In genomic region chr17:48280943-48281738, GRCm38 (mm10) we compare ENCODE assay signal across 9 mouse cellular contexts. TPM values are rescaled to one million over a fixed set of nuclear protein-coding genes. Genes with fewer than 3 reads are reported as not detected.
DNase-seq lines count a peak whose midpoint lies in the region; ATAC-seq and TF ChIP-seq lines count a peak whose summit lies in the region.
"Had no signal": no experiment of that assay in that cellular context is flagged by ENCODE, and none has a peak within 500 bp of the region (broad histone marks: within the 10 kb centered on the region; RNA-seq: fewer than 3 reads in every experiment).

No protein-coding gene starts in this region.

- intact Hi-C loops in heart, postnatal 36 days (cut with DNase I): no loop called here
- intact Hi-C loops in gastrocnemius, postnatal 36 days (cut with DNase I): no loop called here

- H3K36me3 ChIP-seq in heart, embryonic 13.5 days: no peaks in the 10 kb centered on the region
- H3K36me3 ChIP-seq in hindbrain, embryonic 16.5 days (ENCODE audit: control insufficient read depth, insufficient read depth, low read length): no peaks in the 10 kb centered on the region
- H3K36me3 ChIP-seq in midbrain, embryonic 13.5 days: no peaks in the 10 kb centered on the region

- peak overlapping the region; percentile 67 for H3K4me2 ChIP-seq in heart, embryonic 13.5 days
- H3K4me2 ChIP-seq in hindbrain, embryonic 16.5 days (ENCODE audit: low read length): peak overlapping the region; percentile 58
- peak overlapping the region; percentile 54 for H3K4me2 ChIP-seq in midbrain, embryonic 13.5 days (replicated peaks)

- WGBS in heart, embryonic 13.5 days: 29% methylated on average over 18 of the region's 18 CpGs
- 25% methylated on average over 18 of the region's 18 CpGs for WGBS in bone marrow, adult 2 months
- WGBS in hindbrain, embryonic 16.5 days: 28% methylated on average over 18 of the region's 18 CpGs
- 28% methylated on average over 18 of the region's 18 CpGs for WGBS in midbrain, embryonic 13.5 days

- no peak for TF ChIP-seq CTCF in bone marrow, adult 2 months (IDR thresholded peaks at IDR 0.05; ENCODE audit: control insufficient read depth, insufficient read depth, low read length)

- H3K9me3 ChIP-seq in heart, embryonic 13.5 days: no peaks in the 10 kb centered on the region
- no peaks in the 10 kb centered on the region for H3K9me3 ChIP-seq in hindbrain, embryonic 16.5 days (ENCODE audit: control insufficient read depth, low read length)
- no peaks in the 10 kb centered on the region for H3K9me3 ChIP-seq in midbrain, embryonic 13.5 days

- TF ChIP-seq POLR2A in bone marrow, adult 2 months (IDR thresholded peaks at IDR 0.05; ENCODE audit: borderline replicate concordance, control insufficient read depth, low read depth, low read length): no peak

- peak overlapping the region; percentile 73 for H3K9ac ChIP-seq in heart, embryonic 13.5 days
- peak overlapping the region; percentile 42; the same call in 1 of the 2 replicates for H3K9ac ChIP-seq in hindbrain, embryonic 16.5 days (ENCODE audit: low read depth, low read length)
- H3K9ac ChIP-seq in midbrain, embryonic 13.5 days (replicated peaks): peak overlapping the region; percentile 52

- H3K4me1 ChIP-seq in heart, embryonic 13.5 days: peaks cover 11% of the 10 kb centered on the region
- H3K4me1 ChIP-seq in bone marrow, adult 2 months (ENCODE audit: control insufficient read depth, insufficient read depth, low read length): peaks cover 3% of the 10 kb centered on the region; the same call in 1 of the 2 replicates
- no peaks in the 10 kb centered on the region; the same call in 1 of the 2 replicates for H3K4me1 ChIP-seq in hindbrain, embryonic 16.5 days (ENCODE audit: control insufficient read depth, insufficient read depth, low read depth, low read length)
- peaks cover 14% of the 10 kb centered on the region for H3K4me1 ChIP-seq in midbrain, embryonic 13.5 days (replicated peaks)

- H3K27me3 ChIP-seq in heart, embryonic 13.5 days (replicated peaks): no peaks in the 10 kb centered on the region
- H3K27me3 ChIP-seq in hindbrain, embryonic 16.5 days (replicated peaks; ENCODE audit: control insufficient read depth, insufficient read depth, low read length): no peaks in the 10 kb centered on the region
- H3K27me3 ChIP-seq in midbrain, embryonic 13.5 days: no peaks in the 10 kb centered on the region
- H3K27me3 ChIP-seq: CH12.LX had no signal

- peak overlapping the region; percentile 43 for H3K4me3 ChIP-seq in heart, embryonic 13.5 days
- H3K4me3 ChIP-seq in bone marrow, adult 2 months (replicated peaks; ENCODE audit: control insufficient read depth, low read depth, low read length): peak overlapping the region; percentile 32
- peak overlapping the region; percentile 32 for H3K4me3 ChIP-seq in hindbrain, embryonic 16.5 days (ENCODE audit: low read length)
- peak overlapping the region; percentile 33 for H3K4me3 ChIP-seq in midbrain, embryonic 13.5 days (replicated peaks)

- DNase-seq in heart, postnatal 36 days: no peak
- DNase-seq in urinary bladder, postnatal 25 days (ENCODE audit: low spot score): no peak
- DNase-seq in gastrocnemius, postnatal 36 days: no peak
- no peak for DNase-seq in ovary, postnatal 36 days (ENCODE audit: low spot score)

- 0 out of 2 replicates have a peak, but pooled peaks have one; percentile 14 for ATAC-seq in heart, embryonic 13.5 days (ENCODE audit: extremely low read depth, insufficient number of reproducible peaks, low FRiP score, low TSS enrichment)
- peak; percentile 37; the same call in 1 of the 2 replicates for ATAC-seq in hindbrain, embryonic 16.5 days
- peak; percentile 79 for ATAC-seq in midbrain, embryonic 13.5 days

- H3K27ac ChIP-seq in heart, embryonic 13.5 days (replicated peaks): no peak overlapping the region
- no peak overlapping the region for H3K27ac ChIP-seq in bone marrow, adult 2 months (ENCODE audit: control insufficient read depth, insufficient read depth, low read depth, low read length, poor library complexity)
- H3K27ac ChIP-seq in hindbrain, embryonic 16.5 days (ENCODE audit: low read depth, low read length): no peak overlapping the region
- no peak overlapping the region for H3K27ac ChIP-seq in midbrain, embryonic 13.5 days

RNA-seq across cellular contexts. Expression of gene Treml4, which starts 17.0 kb away (rescaled TPM):
- polyA plus RNA-seq in heart, embryonic 13.5 days (2015; fragmentation: Nextera tagmentation; extraction: Ambion mirVana): 0.22 and 0.59 TPM in 2 replicates
- total RNA-seq in heart, postnatal 36 days (2021): under 1 TPM in 1 of 2 experiments, not detected in 1; 0.19 TPM
- 5.4 and 21.2 TPM in 2 replicates for polyA plus RNA-seq in bone marrow, adult 2 months (2011; ENCODE audit: insufficient read depth, insufficient read length, low replicate concordance, missing spikeins)
- polyA plus RNA-seq in hindbrain, embryonic 16.5 days (2015; fragmentation: Nextera tagmentation; extraction: Ambion mirVana): 0.17 and 0.59 TPM in 2 replicates
- polyA plus RNA-seq in midbrain, embryonic 13.5 days (2015; fragmentation: Nextera tagmentation; extraction: Ambion mirVana): 0.20 and 0.30 TPM in 2 replicates
- not detected for total RNA-seq in gastrocnemius, postnatal 36 days (2021)

RNA-seq across cellular contexts. Expression of gene Treml2, which starts 18.2 kb away (rescaled TPM):
- polyA plus RNA-seq in heart, embryonic 13.5 days (2015; fragmentation: Nextera tagmentation; extraction: Ambion mirVana): 0.37 and 0.52 TPM in 2 replicates
- total RNA-seq in heart, postnatal 36 days (2021): under 1 TPM; 0.58 to 0.62 TPM
- polyA plus RNA-seq in bone marrow, adult 2 months (2011; ENCODE audit: insufficient read depth, insufficient read length, low replicate concordance, missing spikeins): 56.4 and 152 TPM in 2 replicates
- polyA plus RNA-seq in hindbrain, embryonic 16.5 days (2015; fragmentation: Nextera tagmentation; extraction: Ambion mirVana): 0.27 TPM in 1 of 2 replicates, not detected in the other
- polyA plus RNA-seq in midbrain, embryonic 13.5 days (2015; fragmentation: Nextera tagmentation; extraction: Ambion mirVana): 0.08 TPM in 1 of 2 replicates, not detected in the other
- under 1 TPM in 1 of 2 experiments, not detected in 1; 0.05 TPM for total RNA-seq in gastrocnemius, postnatal 36 days (2021)

RNA-seq across cellular contexts. Expression of gene Trem3, which starts 33.6 kb away (rescaled TPM):
- polyA plus RNA-seq in heart, embryonic 13.5 days (2015; fragmentation: Nextera tagmentation; extraction: Ambion mirVana): not detected in 2 replicates
- not detected for total RNA-seq in heart, postnatal 36 days (2021)
- polyA plus RNA-seq in bone marrow, adult 2 months (2011; ENCODE audit: insufficient read depth, insufficient read length, low replicate concordance, missing spikeins): 18.5 and 53.5 TPM in 2 replicates
- not detected in 2 replicates for polyA plus RNA-seq in hindbrain, embryonic 16.5 days (2015; fragmentation: Nextera tagmentation; extraction: Ambion mirVana)
- not detected in 2 replicates for polyA plus RNA-seq in midbrain, embryonic 13.5 days (2015; fragmentation: Nextera tagmentation; extraction: Ambion mirVana)
- not detected for total RNA-seq in gastrocnemius, postnatal 36 days (2021)
- total RNA-seq: CH12.LX had no signal

RNA-seq across cellular contexts. Expression of gene B430306N03Rik, which starts 34.8 kb away (rescaled TPM):
- polyA plus RNA-seq in heart, embryonic 13.5 days (2015; fragmentation: Nextera tagmentation; extraction: Ambion mirVana): 0.17 and 0.24 TPM in 2 replicates
- under 1 TPM; 0.17 to 0.41 TPM for total RNA-seq in heart, postnatal 36 days (2021)
- 14.0 and 32.4 TPM in 2 replicates for polyA plus RNA-seq in bone marrow, adult 2 months (2011; ENCODE audit: insufficient read depth, insufficient read length, low replicate concordance, missing spikeins)
- 0.06 and 0.14 TPM in 2 replicates for polyA plus RNA-seq in hindbrain, embryonic 16.5 days (2015; fragmentation: Nextera tagmentation; extraction: Ambion mirVana)
- 0.13 TPM in 1 of 2 replicates, not detected in the other for polyA plus RNA-seq in midbrain, embryonic 13.5 days (2015; fragmentation: Nextera tagmentation; extraction: Ambion mirVana)
- under 1 TPM in 1 of 2 experiments, not detected in 1; 0.07 TPM for total RNA-seq in gastrocnemius, postnatal 36 days (2021)

RNA-seq across cellular contexts. Expression of gene Trem1, which starts 48.6 kb away (rescaled TPM):
- polyA plus RNA-seq in heart, embryonic 13.5 days (2015; fragmentation: Nextera tagmentation; extraction: Ambion mirVana): 0.05 and 0.13 TPM in 2 replicates
- not detected for total RNA-seq in heart, postnatal 36 days (2021)
- polyA plus RNA-seq in bone marrow, adult 2 months (2011; ENCODE audit: insufficient read depth, insufficient read length, low replicate concordance, missing spikeins): 3.8 and 11.7 TPM in 2 replicates
- polyA plus RNA-seq in hindbrain, embryonic 16.5 days (2015; fragmentation: Nextera tagmentation; extraction: Ambion mirVana): not detected in 2 replicates
- not detected in 2 replicates for polyA plus RNA-seq in midbrain, embryonic 13.5 days (2015; fragmentation: Nextera tagmentation; extraction: Ambion mirVana)
- total RNA-seq in gastrocnemius, postnatal 36 days (2021): not detected

Comparison
In these comparisons a context has a peak if more than half of its experiments do, and no peak if none do; other contexts are left out.
1. ATAC-seq: peak in every context shown above with its lines; median percentile 79 in midbrain, embryonic 13.5 days; 37 in hindbrain, embryonic 16.5 days; 14 in heart, embryonic 13.5 days.
2. RNA of gene Treml2, which starts 18.2 kb away (polyA plus RNA-seq): 56.4 to 152 TPM in bone marrow, adult 2 months; 0.37 to 0.52 TPM in heart, embryonic 13.5 days, 0.08 TPM in midbrain, embryonic 13.5 days and 0.27 TPM in hindbrain, embryonic 16.5 days; every median in the first group is over 10 times any median in the second.
3. RNA of gene Trem3, which starts 33.6 kb away (polyA plus RNA-seq): 18.5 to 53.5 TPM in bone marrow, adult 2 months; not detected in heart, embryonic 13.5 days, not detected in hindbrain, embryonic 16.5 days and not detected in midbrain, embryonic 13.5 days; every median in the first group is over 10 times any median in the second.
4. Peak in every context shown above with its lines, with median percentiles within 50 percentile points of each other: H3K4me2 ChIP-seq, H3K4me3 ChIP-seq and H3K9ac ChIP-seq.